Mouse (Mus musculus): ENCODE measurements around the gene Prdx3.
A peak's percentile ranks its signal among the peaks of the same experiment; 100 is the strongest.
"Not testable (repeated sequence)": the region's sequence is repeated elsewhere in the genome, so short reads cannot be mapped to it uniquely, and the experiment has no call there.

Gene Prdx3

GRCm38 (mm10) chr19:60866169-60866568 lies 8.2 kb downstream of the Prdx3 start:
- DNase-seq (ENCODE audit: low spot score in 2 of 2): not testable (repeated sequence)

GRCm38 (mm10) chr19:60860868-60861700 lies 13.3 kb downstream of the Prdx3 start, which contains the start of gene Sfxn4:
TSS of gene Sfxn4 (minus strand) at chr19:60861479.
- DNase-seq (ENCODE audit: low spot score in 2 of 2): peak; percentile 89 to 95

GRCm38 (mm10) chr19:60845731-60846130 lies 28.6 kb downstream of the Prdx3 start:
- DNase-seq (ENCODE audit: low spot score in 2 of 2): no peak

- DNase-seq (ENCODE audit: low spot score in 2 of 2): no peak
Observed at GRCm38 (mm10) chr19:60843324-60843723, 31.0 kb downstream of the Prdx3 start.

- DNase-seq (ENCODE audit: low spot score in 2 of 2): peak; percentile 26 to 62
Observed at GRCm38 (mm10) chr19:60837747-60838146, 36.6 kb downstream of the Prdx3 start.

GRCm38 (mm10) chr19:60818677-60819076 lies 55.7 kb downstream of the Prdx3 start:
- DNase-seq (ENCODE audit: low spot score in 2 of 2): no peak
